Mouse (Mus musculus) thymus, postnatal 36 days (tissue): ENCODE results near the gene Rpl4.
"Not testable (repeated sequence)": the region's sequence is repeated elsewhere in the genome, so short reads cannot be mapped to it uniquely, and the experiment has no call there.

Experiments
- DNase-seq, 2 experiments: peaks; one replicate each; pipeline ENCODE4 v3.0.0; 2022; ENCODE audit warnings: mixed read lengths in 2 of 2

Rpl4 gene

DNA sequence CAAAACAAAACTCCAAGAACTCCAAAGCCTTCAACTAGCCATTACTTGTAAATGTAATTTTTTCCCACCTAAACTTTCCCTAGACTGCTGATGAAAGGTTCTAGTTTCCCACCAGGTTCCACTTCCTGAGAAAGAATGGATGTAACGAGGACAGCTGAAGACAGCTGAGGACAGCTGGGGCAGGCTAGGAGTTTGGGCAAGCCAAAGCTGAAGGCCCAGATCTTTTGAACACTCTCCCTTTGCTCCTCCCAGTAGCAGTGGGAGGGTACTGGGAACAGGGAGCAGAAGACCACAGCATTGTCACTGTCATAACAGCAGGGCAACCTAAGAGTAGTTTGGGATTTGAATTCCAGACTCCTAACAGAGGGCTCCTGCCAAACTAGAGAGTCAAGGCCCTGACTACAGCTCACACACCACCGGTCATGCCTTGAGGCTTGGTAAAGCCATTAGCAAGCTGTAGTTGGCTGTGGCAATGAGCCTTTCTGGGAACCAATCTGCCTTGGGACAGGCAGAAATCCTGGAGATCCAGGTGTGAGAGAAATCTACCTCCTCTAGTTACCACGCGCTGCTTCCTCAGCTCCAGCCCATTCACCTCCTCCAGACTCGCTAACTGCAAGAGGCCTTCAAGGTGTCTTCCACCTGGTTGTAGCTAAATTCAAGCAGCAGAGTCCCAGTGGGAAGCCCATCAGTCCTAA is 25.0 kb downstream of the Rpl4 start:
- no peak for DNase-seq

DNA sequence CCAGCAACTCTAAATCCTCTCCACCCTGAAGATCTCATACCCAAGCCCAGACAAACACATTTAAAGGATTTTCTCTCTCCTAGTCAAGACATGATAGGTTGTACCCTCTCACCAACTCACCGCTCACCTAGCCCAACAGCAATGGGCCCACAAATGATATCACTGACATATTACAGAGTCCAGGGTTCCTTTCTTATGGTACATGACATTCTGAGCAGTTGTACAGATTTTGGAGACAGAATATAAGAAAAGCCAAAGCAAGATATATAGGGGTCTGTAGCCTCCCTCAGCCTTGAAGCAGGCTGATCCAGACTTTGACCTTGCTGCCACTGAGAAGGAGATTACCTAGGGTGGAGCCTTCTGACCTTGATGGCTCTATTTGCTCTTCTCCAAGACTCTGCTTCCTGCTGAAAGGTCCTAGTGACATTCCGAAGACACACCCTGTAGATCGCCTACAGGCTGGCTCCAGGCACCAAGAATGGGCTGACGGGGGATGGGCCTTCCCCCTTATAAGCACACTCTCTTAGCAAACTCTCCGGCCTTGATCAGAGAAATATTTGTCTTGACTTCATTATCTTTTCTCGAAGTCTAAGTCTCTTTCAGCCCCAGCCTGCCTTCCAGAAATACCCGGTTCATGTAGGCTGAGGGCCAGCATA is 25.7 kb downstream of the Rpl4 start:
- DNase-seq, result not testable (repeated sequence)

DNA sequence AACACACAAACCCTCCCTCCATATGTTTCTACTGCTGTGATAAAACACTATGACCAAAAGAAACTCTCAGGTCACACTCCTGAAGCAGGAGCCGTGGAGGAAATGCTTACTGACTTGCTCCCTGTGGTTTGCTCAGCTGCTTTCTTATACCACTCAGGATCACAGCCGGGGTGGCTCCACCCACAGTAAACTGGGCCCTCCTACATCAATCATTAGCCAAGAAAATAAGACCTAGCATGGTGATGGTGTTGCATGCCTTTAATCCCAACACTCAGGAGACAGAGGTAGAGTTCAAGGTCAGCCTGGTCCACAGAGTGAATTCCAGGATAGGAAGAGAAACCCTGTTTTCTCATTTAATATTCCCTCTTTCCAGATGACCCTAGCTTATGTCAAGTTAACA is 26.7 kb downstream of the Rpl4 start:
- no peak for DNase-seq

DNA sequence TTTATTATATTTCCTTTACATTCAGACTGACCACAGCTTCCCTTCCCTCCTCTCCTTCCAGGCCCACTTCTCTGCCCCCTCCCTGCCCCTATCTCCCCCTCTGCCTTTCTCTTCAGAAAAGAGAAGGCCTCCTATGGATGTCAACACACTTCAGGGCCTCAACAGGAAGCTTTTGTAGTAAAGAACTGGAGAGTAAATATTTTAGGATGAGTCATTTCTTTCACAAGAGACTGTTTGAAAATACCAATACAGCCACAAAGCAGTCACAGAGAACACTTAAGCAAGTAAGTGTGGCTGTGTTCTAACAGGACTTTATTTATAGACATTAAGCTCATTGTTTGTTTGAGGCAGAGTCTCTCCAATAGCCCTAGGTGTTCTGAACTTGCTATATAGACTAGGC is 29.2 kb downstream of the Rpl4 start:
- no peak for DNase-seq

DNA sequence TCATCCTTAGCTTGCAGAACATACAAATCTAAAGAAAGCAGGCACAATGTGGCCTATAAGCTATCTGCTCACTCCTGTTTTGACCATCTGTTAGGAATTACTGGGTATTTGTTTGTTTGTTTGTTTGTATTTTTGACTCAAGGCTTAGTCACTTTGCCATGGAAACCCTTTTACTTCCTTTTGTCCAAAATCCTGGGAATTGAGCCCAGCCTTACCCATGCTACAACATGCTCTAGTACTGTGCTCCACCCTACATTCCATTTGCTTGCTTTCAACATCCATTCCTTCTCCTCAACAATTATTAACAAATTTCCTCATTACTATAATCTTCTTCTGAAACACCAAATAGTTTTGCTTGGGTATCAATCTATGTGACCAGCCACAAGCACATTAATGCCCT is 29.7 kb downstream of the Rpl4 start:
- no peak for DNase-seq

DNA sequence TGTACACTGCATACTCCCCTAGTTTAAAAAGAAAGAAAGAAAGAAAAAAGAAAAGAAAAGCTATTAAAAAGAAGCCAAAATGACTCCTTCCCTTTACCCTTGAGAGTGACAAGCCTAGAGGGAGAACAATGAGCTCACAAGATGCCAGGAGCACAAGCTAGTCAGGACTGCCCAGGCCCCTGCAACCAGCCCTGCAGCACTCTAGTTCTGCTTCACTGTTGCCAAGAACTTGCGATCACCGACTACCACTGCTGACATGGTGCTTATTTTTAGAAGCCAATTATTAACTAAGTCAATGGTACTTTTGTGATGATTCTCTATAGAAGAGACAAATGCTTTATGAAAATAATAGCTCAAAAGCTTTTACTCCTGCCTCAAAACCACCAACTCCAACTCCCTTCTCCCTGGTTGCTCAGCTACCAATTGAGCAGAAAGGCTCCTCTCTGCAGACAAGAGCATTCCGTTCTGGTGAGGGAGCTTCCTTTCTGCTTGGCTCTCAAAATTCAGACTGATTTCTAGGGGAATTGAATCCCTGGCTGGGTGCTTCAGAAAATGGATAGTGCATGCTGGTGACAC is 34.4 kb downstream of the Rpl4 start:
- DNase-seq, result no peak

DNA sequence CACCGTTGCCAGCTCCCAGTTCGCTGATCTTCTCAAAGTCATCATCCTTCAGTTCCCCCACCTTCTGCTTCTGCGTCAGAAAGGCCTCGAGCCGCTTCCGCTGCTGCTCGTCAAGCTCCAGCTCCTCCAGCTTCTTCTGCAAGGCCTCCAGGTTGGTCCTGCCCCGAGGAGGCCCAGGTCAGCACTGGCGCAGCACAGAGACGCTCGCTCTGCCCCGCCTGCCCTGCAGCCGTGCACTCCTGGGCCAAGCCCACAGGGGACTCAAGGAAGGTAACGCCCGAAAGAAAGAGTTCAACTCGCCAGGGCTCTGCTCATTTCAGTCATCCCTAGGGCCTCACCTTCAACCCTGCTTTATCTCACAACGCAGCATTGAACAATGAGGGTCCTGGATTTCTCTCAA is 41.3 kb downstream of the Rpl4 start:
- DNase-seq, result no peak

DNA sequence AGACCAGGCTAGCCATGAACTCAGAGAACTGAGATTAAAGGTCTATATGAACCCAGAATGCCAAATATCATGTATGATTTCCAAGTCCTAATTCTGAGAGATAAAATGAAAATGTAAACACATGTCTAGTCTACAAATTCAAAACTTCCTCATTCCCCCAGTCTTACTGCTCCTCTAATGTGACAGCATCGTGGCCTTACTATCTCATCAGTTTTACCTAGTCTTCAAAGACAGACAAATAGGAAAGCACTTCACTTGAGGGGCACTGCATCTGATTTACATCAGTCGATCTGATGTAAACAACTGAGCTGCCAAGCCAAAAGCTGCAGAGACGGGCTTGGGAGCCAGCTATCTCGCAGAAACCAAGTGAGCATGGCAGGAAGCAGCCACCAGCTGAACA is 42.9 kb downstream of the Rpl4 start:
- no peak for DNase-seq

DNA sequence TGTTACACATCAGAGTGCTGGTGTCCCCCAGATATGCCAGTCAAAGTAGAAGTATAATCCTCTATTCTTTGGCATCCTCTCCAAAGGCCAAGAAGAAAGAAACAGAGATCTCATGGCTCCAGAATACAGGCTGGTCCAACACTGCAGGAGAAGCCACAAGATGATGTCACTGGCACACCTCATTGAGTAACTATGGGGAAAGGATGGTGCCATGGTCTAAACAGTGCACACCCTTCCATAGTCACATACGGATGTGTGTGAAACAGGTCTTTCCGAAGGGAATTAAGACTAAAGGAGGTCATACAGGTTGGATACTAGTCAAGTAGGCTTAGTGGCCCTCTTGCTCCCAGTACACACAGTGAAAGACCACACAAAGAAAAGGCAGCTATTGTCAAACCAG is 43.5 kb downstream of the Rpl4 start:
- no peak for DNase-seq

DNA sequence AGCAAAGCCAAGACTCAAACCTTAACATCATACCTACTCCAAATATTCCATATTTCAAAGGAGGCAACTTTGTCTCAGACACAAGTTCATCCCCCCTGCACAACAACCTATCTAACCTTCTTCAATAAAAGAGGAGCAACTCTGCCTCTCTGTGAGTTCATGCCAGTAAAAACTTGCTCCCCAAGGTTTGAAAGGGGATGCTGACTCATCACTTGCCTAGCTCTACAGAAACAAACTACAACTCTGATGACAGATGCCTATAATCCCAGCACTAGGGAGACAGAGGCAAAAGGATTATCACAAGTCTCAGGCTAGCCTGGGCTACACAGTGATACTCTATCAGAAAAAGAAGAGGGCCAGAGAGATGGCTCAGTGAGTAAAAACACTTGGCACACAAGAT is 44.7 kb downstream of the Rpl4 start:
- DNase-seq, result no peak

DNA sequence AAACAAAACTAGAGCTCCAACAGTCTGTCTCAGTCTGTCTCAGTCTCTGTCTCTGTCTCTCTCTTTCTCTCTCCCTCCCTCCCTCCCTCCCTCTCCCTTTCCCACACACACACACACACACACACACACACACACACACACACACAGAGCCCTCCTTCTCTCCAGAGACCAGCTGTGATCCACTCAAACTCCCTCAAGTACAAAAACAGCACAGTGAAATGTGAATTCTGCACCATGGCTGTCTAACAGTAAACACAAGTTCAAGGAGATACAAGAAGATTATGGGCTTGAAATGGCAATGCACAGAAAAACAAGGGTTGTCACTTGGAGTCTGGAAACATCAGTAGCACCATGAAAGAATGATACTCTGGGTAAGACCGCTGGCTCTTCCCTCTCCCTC is 46.1 kb downstream of the Rpl4 start:
- no peak for DNase-seq

DNA sequence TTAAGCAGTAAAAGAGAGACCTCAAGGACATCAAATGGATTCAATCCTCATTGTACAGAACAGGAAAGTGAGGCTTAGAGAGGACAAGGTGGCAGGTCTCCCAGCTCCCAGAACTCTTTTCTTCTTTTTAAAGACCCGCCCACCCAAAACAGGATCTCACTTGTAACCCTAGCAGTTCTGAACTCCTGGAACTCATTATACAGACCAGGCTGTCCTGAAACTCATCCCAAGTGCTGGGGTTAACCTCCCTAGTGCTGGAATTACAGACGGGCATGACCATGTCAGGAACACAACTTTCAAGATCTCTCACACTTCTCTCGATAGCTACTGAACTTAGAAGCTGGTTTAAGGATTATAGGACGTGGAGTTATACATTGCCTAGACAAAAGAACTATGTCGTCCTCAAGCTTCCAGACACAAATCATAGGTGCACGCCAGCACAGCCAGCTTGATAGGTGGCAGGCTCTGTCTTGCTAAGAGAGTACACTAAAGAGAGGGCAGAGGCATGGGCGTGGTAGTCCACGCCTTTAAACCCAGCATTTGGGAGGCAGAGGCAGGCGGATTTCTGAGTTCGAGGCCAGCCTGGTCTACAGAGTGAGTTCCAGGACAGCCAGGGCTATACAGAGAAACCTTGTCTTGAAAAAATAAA is 46.7 kb downstream of the Rpl4 start:
- no peak for DNase-seq

DNA sequence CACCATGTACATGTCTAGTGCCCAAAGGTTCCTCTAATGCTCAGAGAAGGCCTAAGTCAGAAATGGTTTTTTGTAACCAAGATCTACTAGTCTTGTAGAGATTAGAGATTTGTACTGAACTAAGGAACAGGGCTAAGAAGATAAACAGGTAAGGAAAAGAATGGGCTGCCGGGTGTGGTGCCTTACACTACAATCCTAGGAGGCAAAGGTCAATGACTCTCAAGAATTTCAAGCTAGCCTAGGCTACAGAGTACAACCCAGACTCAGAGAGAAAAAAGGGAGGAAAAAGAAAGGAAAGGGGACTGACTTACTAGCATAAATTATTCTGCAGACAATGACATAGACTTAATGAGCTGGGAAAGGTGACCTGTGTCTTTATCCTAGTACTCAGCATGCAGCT is 47.4 kb downstream of the Rpl4 start:
- no peak for DNase-seq

DNA sequence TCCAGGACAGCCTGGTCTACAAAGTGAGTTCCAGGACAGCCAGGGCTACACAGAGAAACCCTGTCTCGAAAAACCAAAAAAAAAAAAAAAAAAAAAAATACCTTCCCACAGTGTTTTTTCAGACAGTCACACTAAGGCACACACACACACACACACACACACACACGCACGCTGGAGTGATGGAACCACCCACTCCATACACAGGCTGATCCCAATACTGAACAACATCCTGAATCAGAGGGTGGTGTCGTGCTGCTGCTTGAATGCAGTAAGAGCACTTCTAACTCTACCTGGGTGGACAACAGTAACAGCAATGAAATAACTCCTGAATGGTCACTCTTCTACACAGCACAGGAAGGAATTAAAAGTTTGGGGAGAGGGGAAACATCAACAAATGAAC is 48.3 kb downstream of the Rpl4 start:
- no peak for DNase-seq

DNA sequence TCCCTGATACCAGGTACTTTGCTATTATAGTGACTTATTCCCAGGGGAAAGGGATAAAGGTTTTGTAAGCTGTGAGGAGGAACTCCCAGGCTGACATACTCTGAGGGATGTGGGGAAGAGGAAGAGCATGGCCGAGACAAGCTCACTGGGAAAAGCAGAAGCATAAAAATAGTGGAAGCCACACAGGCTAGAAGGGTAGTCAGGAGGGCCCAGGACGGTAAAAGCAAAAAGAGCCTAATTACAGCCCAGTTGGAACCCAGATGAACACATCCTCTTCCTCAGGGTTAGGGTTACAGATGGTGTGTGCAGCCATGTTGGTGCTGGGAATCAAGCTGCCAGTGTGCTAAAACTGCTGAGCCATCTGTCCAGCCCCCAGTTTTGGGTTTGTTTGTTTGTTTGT is 48.9 kb downstream of the Rpl4 start:
- DNase-seq, result no peak

DNA sequence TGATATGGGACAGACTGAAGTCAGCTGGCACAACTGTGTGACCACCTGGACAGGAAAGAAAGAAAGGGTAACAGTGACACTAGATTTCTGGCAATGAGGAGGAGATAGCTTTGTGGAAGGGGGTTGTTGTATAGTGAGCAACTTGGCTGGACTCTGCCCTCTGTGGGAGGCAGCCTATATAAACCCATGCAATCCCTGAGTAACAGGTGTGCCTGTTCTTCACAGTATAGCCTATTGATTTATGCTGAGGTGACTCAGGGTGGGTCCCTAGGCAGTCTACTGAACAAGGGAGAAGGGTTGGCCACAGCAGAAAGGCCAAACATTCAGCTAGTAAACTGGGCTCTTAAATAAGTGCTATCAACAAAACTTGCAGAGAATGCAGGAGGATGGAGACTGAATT is 52.6 kb downstream of the Rpl4 start:
- no peak for DNase-seq

DNA sequence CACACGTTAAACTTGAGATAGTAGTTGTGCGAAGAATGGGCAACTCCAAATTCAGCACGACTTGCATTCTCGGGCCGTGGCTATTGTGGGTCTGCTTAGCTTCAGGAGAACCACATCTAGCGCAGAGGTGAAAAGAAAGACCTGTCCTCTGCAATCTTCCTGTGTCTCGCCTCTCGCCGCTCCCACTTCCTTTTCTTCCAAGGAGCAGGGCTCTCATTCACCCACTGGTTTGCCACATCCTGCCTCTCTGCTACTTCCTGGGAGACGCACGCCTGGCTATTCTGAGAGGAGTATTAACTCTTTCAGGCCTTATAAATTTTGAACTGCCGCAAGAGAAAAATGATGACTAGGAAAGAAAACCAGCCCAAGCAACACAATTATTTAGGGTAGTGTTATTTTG is 54.6 kb downstream of the Rpl4 start:
- peak; percentile 33 to 40 for DNase-seq
